Mouse (Mus musculus) stomach, postnatal 0 days (tissue): ENCODE measurements around the gene Dhx38. TPM values are rescaled to one million over a fixed set of nuclear protein-coding genes. Genes with fewer than 3 reads are reported as not detected.
A peak's percentile ranks its signal among the peaks of the same experiment; 100 is the strongest.

Source experiments
- ATAC-seq: fragments of 200-750 bp; cut with Nextera tagmentation; 2 replicates; pipeline ENCODE4 v1.8.0; 2017; ENCODE audit not compliant: low FRiP score, low TSS enrichment
- DNase-seq: peaks from one replicate; pipeline ENCODE4 v3.0.0-alpha.2; 2016; ENCODE audit warnings: low spot score
- H3K27ac ChIP-seq: fragments of 300-500 bp; sonication (generic); replicated peaks from 2 replicates; pipeline ENCODE4 v1.5.1; 2014; ENCODE audit warnings: mild to moderate bottlenecking, control low read depth
- H3K27me3 ChIP-seq: fragments of 300-500 bp; sonication (generic); 2 replicates; pipeline ENCODE4 v1.6.1; 2014; ENCODE audit warnings: low read length; ENCODE audit not compliant: control insufficient read depth, insufficient read depth
- H3K36me3 ChIP-seq: fragments of 300-500 bp; sonication (generic); 2 replicates; pipeline ENCODE4 v1.6.1; 2014; ENCODE audit warnings: low read length, mixed read lengths; ENCODE audit not compliant: control insufficient read depth, insufficient read depth
- H3K4me1 ChIP-seq: fragments of 300-500 bp; sonication (generic); replicated peaks from 2 replicates; pipeline ENCODE4 v1.6.1; 2014; ENCODE audit warnings: antibody characterized with exemption; ENCODE audit not compliant: control insufficient read depth, insufficient read depth
- H3K4me2 ChIP-seq: fragments of 300-500 bp; sonication (generic); replicated peaks from 2 replicates; pipeline ENCODE4 v1.6.1; 2014; ENCODE audit warnings: low read depth, mild to moderate bottlenecking, control low read depth, moderate library complexity
- H3K4me3 ChIP-seq: fragments of 300-500 bp; sonication (generic); 2 replicates; pipeline ENCODE4 v1.5.1; 2014; ENCODE audit warnings: low read depth, low read length, control low read depth
- H3K9ac ChIP-seq: fragments of 300-500 bp; sonication (generic); 2 replicates; pipeline ENCODE4 v1.6.1; 2014; ENCODE audit warnings: mild to moderate bottlenecking, low read length, control low read depth, mixed read lengths
- H3K9me3 ChIP-seq: fragments of 300-500 bp; sonication (generic); 2 replicates; pipeline ENCODE4 v1.6.1; 2016; ENCODE audit warnings: low read length; ENCODE audit not compliant: control insufficient read depth
- CTCF ChIP-seq: IDR thresholded peaks from 2 replicates; pipeline ENCODE4 v1.5.1; 2016; ENCODE audit warnings: antibody characterized with exemption, low read depth, mild to moderate bottlenecking, moderate library complexity
- EP300 ChIP-seq: optimal IDR thresholded peaks from 2 replicates; pipeline ENCODE3; 2016; ENCODE audit warnings: antibody characterized with exemption
- WGBS: fragments of 180-500 bp; shearing (Covaris S2); extraction: QIAGEN DNeasy Blood & Tissue Kit; methylation state at CpG from one replicate; pipeline ENCODE4 v1.1.7; 2014; 5-methylcytosine and 5-hydroxymethylcytosine counted together
- polyA plus RNA-seq: library from polyadenylated mRNA; unstranded; fragments of >200 nt; fragmentation: Nextera tagmentation; extraction: Ambion mirVana; gene quantifications from 2 replicates; pipeline ENCODE4 v1.2.1, GENCODE M21; 2015

Dhx38 gene
- polyA plus RNA-seq, 1 experiment from 2014 or later = 7.0 TPM

DNA sequence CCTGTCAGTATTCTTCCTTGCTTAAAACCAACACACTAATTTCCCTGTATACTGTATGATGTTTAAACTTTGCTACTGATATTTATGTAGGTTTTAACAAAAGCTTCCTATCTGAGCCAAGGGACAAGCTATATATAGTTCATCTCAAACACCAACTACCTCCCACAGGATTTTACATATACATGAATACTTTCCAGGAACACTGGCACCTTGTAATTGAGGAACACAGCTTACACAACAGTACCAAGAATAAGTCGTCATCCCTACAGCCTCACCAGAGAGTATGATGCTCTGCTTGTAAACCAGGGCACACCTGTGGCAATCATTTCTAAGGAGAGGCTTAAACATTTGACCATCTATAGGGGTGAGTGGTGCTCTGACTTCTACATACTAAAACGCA lies 41.1 kb upstream of the Dhx38 start:
- ATAC-seq = no peak
- Histone ChIP-seq H3K36me3 (0 out of 2 replicates have a peak, but pooled peaks cover 2% of the 10 kb centered on the region), H3K9me3 (no peaks in the 10 kb centered on the region), H3K27ac (no peak overlapping the region), H3K9ac (no peak overlapping the region), H3K4me1 (0 out of 2 replicates have a peak, but pooled peaks cover 2% of the 10 kb centered on the region), H3K27me3 (no peaks in the 10 kb centered on the region), H3K4me2 (no peak overlapping the region), H3K4me3 (no peak overlapping the region)
- TF ChIP-seq EP300 (no peak), CTCF (no peak)
- 72% methylated on average over 2 of the region's 2 CpGs for WGBS
- no peak for DNase-seq

GRCm38 (mm10) chr8:109595854-109596253 lies 30.2 kb upstream of the Dhx38 start:
- H3K27me3 ChIP-seq = no peaks in the 10 kb centered on the region

DNA sequence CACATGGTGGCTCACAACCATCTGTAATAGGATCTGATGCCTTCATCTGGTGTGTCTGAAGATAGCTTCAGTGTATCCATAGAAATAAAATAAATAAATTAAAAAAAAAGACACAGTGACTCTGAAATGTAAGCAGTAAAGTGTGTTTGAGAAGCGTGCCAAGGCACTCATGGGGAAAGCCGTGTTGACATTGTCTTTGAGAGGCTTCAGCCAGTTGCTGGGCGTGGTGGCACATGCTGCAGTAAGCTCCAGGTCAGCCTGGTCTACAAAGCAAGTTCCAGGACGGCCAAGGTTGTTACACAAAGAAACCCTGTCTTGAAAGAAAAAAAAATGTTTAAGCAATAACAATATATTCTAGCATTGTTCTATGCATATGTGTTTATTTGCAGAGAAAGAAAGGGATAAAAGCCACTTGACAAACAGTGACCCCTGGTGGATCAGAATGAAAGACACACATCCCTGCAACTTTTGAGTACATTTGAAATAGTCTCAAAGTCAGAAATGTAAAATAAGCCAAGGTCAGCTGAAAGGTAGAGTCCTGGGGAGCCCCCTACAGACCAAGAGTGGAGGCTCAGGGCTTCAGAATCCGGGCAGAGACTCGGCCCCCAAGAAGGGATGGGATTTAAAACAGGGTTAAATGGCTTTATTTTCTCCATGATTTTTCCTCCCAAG lies 27.6 kb upstream of the Dhx38 start:
- Histone ChIP-seq H3K4me3 (no peak overlapping the region), H3K9me3 (no peaks in the 10 kb centered on the region), H3K9ac (no peak overlapping the region), H3K27me3 (no peaks in the 10 kb centered on the region), H3K4me1 (no peaks in the 10 kb centered on the region), H3K4me2 (no peak overlapping the region), H3K36me3 (peaks cover 6% of the 10 kb centered on the region), H3K27ac (no peak overlapping the region)
- DNase-seq (no peak), ATAC-seq (no peak)
- TF ChIP-seq CTCF (peak; percentile 77), EP300 (no peak)
- 55% methylated on average over 6 of the region's 6 CpGs for WGBS

More at GRCm38 (mm10) chr8:109595854-109596253, 30.2 kb upstream of the Dhx38 start:
- Histone ChIP-seq H3K9ac (no peak overlapping the region), H3K27ac (no peak overlapping the region), H3K36me3 (peaks cover 10% of the 10 kb centered on the region), H3K4me3 (no peak overlapping the region), H3K4me1 (no peaks in the 10 kb centered on the region), H3K9me3 (no peaks in the 10 kb centered on the region), H3K4me2 (no peak overlapping the region)
- DNase-seq (peak; percentile 79), ATAC-seq (0 out of 2 replicates have a peak, but pooled peaks have one; percentile 30)
- WGBS = 45% methylated on average over 8 of the region's 8 CpGs
- TF ChIP-seq CTCF (peak; percentile 86), EP300 (no peak)

GRCm38 (mm10) chr8:109592164-109592563 lies 26.5 kb upstream of the Dhx38 start:
- 85% methylated on average over 5 of the region's 5 CpGs for WGBS
- H3K36me3 ChIP-seq = peaks cover 6% of the 10 kb centered on the region
- no peak overlapping the region for H3K4me2 ChIP-seq
- no peaks in the 10 kb centered on the region for H3K9me3 ChIP-seq
- no peak overlapping the region for H3K4me3 ChIP-seq
- no peak for TF ChIP-seq CTCF
- TF ChIP-seq EP300 = no peak
- H3K27me3 ChIP-seq = no peaks in the 10 kb centered on the region
- no peak for DNase-seq
- H3K9ac ChIP-seq = no peak overlapping the region
- no peak for ATAC-seq
- no peak overlapping the region for H3K27ac ChIP-seq
- no peaks in the 10 kb centered on the region for H3K4me1 ChIP-seq

GRCm38 (mm10) chr8:109591367-109591766 lies 25.7 kb upstream of the Dhx38 start:
- H3K36me3 ChIP-seq = peaks cover 6% of the 10 kb centered on the region
- no peak for TF ChIP-seq EP300
- WGBS = 86% methylated on average over 3 of the region's 3 CpGs
- no peak for DNase-seq
- H3K4me1 ChIP-seq = no peaks in the 10 kb centered on the region
- ATAC-seq = no peak
- no peak overlapping the region for H3K27ac ChIP-seq
- no peak overlapping the region for H3K9ac ChIP-seq
- no peak overlapping the region for H3K4me2 ChIP-seq
- H3K9me3 ChIP-seq = no peaks in the 10 kb centered on the region
- no peak overlapping the region for H3K4me3 ChIP-seq
- no peaks in the 10 kb centered on the region for H3K27me3 ChIP-seq

DNA sequence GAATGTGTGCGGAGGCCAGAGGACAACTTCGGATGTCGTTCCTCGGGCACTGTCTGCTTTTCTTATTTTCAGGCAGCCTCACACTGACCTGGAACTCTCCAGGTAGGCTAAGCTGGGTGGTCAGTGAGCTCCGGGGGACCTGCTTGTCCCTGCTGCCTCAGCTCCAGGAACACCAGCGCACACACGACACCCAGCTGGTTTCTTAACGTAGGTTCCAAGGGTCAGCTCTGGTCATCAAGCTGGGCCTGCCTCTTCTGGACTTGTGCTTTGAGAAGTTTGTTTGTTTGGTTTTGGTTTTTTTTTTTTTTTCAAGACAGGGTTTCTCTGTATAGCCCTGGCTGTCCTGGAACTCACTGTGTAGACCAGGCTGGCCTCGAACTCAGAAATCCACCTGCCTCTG lies 25.2 kb upstream of the Dhx38 start:
- 85% methylated on average over 9 of the region's 9 CpGs for WGBS
- Histone ChIP-seq H3K4me2 (no peak overlapping the region), H3K9ac (no peak overlapping the region), H3K4me3 (no peak overlapping the region), H3K9me3 (no peaks in the 10 kb centered on the region), H3K4me1 (no peaks in the 10 kb centered on the region), H3K36me3 (peaks cover 6% of the 10 kb centered on the region), H3K27me3 (no peaks in the 10 kb centered on the region), H3K27ac (no peak overlapping the region)
- TF ChIP-seq EP300 = no peak
- no peak for TF ChIP-seq CTCF
- no peak for ATAC-seq
- DNase-seq = no peak
